Mouse (Mus musculus): Measurements from ENCODE around the gene Nup98.

GRCm38 (mm10) chr7:102211071-102211470, 1.1 kb upstream of the Nup98 start:
- no peak for TF ChIP-seq POLR2A (IDR thresholded peaks at IDR 0.05; ENCODE audit: borderline replicate concordance, extremely low read depth, insufficient read depth, insufficient read length, poor library complexity, severe bottlenecking)
- TF ChIP-seq CTCF (IDR thresholded peaks at IDR 0.05; ENCODE audit: borderline replicate concordance, extremely low read depth, insufficient read depth, insufficient read length) = no peak

Data from brain, embryonic 14.5 days (tissue).